In genomic region chr1:158192841-158193551, GRCm38 (mm10) we compare ENCODE assay signal across 10 mouse cellular contexts.
DNase-seq lines count a peak whose midpoint lies in the region; ATAC-seq and TF ChIP-seq lines count a peak whose summit lies in the region.
"Had no signal": no experiment of that assay in that cellular context is flagged by ENCODE, and none has a peak within 500 bp of the region (broad histone marks: within the 10 kb centered on the region; RNA-seq: fewer than 3 reads in every experiment).

No protein-coding gene starts in this region.

- TF ChIP-seq POLR2A in heart, adult 2 months (IDR thresholded peaks at IDR 0.05; ENCODE audit: insufficient read depth, low read depth, low read length), result no peak

- TF ChIP-seq CTCF in heart, adult 2 months (IDR thresholded peaks at IDR 0.05), result no peak
- TF ChIP-seq CTCF in stomach, postnatal 0 days (IDR thresholded peaks at IDR 0.05; ENCODE audit: low read depth), result no peak

- DNase-seq in left cerebral cortex, adult 11 months (ENCODE audit: low spot score), result peak; percentile 44
- no peak for DNase-seq in left cerebral cortex, postnatal 10 days (ENCODE audit: extremely low spot score in 1 of 2, low spot score in 2 of 2)
- peak; percentile 61 to 72 for DNase-seq in left cerebral cortex, adult 9 months (ENCODE audit: low spot score in 2 of 2)
- DNase-seq in right cerebral cortex, postnatal 10 days (ENCODE audit: low spot score in 2 of 2), result peak; percentile 33 to 58
- no peak for DNase-seq in heart, adult 2 months
- no peak for DNase-seq in stomach, postnatal 0 days (ENCODE audit: low spot score)

- H3K9me3 ChIP-seq in stomach, postnatal 0 days (ENCODE audit: control insufficient read depth, low read length), result no peaks in the 10 kb centered on the region
- H3K9me3 ChIP-seq: hindbrain, embryonic 12.5 days; limb, embryonic 15.5 days had no signal

- H3K27ac ChIP-seq in heart, adult 2 months, result no peak overlapping the region
- H3K27ac ChIP-seq in stomach, postnatal 0 days (replicated peaks), result no peak overlapping the region
- H3K27ac ChIP-seq: hindbrain, embryonic 12.5 days; limb, embryonic 15.5 days had no signal

- no peak overlapping the region for H3K9ac ChIP-seq in heart, adult 2 months (ENCODE audit: low read depth, low read length)
- no peak overlapping the region for H3K9ac ChIP-seq in stomach, postnatal 0 days (ENCODE audit: low read length)
- H3K9ac ChIP-seq: hindbrain, embryonic 12.5 days; limb, embryonic 15.5 days had no signal

- intact Hi-C loops in left cerebral cortex, postnatal 10 days (cut with DNase I), result no loop called here
- intact Hi-C loops in heart, adult 2 months (cut with DNase I), result no loop called here

- no peaks in the 10 kb centered on the region for H3K4me1 ChIP-seq in heart, adult 2 months (ENCODE audit: control insufficient read depth, insufficient read depth, low read length)
- no peaks in the 10 kb centered on the region for H3K4me1 ChIP-seq in stomach, postnatal 0 days (replicated peaks; ENCODE audit: control insufficient read depth, insufficient read depth)

- H3K27me3 ChIP-seq in heart, adult 2 months (ENCODE audit: control insufficient read depth, insufficient read depth, low read length), result no peaks in the 10 kb centered on the region
- no peaks in the 10 kb centered on the region for H3K27me3 ChIP-seq in stomach, postnatal 0 days (ENCODE audit: control insufficient read depth, insufficient read depth, low read length)
- H3K27me3 ChIP-seq: hindbrain, embryonic 12.5 days; limb, embryonic 15.5 days had no signal

- 64% methylated on average over 12 of the region's 12 CpGs for WGBS in heart, adult 2 months
- 51% methylated on average over 12 of the region's 12 CpGs for WGBS in stomach, postnatal 0 days

- H3K79me2 ChIP-seq in heart, adult 2 months (replicated peaks; ENCODE audit: control insufficient read depth, insufficient read depth, low read length), result no peaks in the 10 kb centered on the region

- TF ChIP-seq EP300 in heart, adult 2 months (IDR thresholded peaks at IDR 0.05; ENCODE audit: insufficient read depth, low read depth, low read length), result no peak
- TF ChIP-seq EP300 in stomach, postnatal 0 days (optimal IDR thresholded peaks at IDR 0.05), result no peak

- ATAC-seq in frontal cortex, adult (ENCODE audit: low TSS enrichment), result peak; percentile 94
- no peak for ATAC-seq in stomach, postnatal 0 days (ENCODE audit: low FRiP score, low TSS enrichment)
- no peak for ATAC-seq in megakaryocyte, adult 5-6 weeks (ENCODE audit: poor library complexity, severe bottlenecking)

- no peaks in the 10 kb centered on the region for H3K36me3 ChIP-seq in heart, adult 2 months (ENCODE audit: control insufficient read depth, insufficient read depth, low read length)
- no peaks in the 10 kb centered on the region for H3K36me3 ChIP-seq in stomach, postnatal 0 days (ENCODE audit: control insufficient read depth, insufficient read depth, low read length)
- H3K36me3 ChIP-seq: hindbrain, embryonic 12.5 days; limb, embryonic 15.5 days had no signal

- H3K4me3 ChIP-seq in heart, adult 2 months, result no peak overlapping the region
- H3K4me3 ChIP-seq in stomach, postnatal 0 days (ENCODE audit: low read depth, low read length), result no peak overlapping the region
- H3K4me3 ChIP-seq: hindbrain, embryonic 12.5 days; limb, embryonic 15.5 days had no signal

- no peak overlapping the region for H3K4me2 ChIP-seq in stomach, postnatal 0 days (replicated peaks; ENCODE audit: low read depth)
- H3K4me2 ChIP-seq: hindbrain, embryonic 12.5 days; limb, embryonic 15.5 days had no signal

Comparison
In these comparisons a context has a peak if more than half of its experiments do, and no peak if none do; other contexts are left out.
1. DNase-seq: peak in left cerebral cortex, adult 11 months (single experiment), left cerebral cortex, adult 9 months (2 of 2) and right cerebral cortex, postnatal 10 days (2 of 2); none in left cerebral cortex, postnatal 10 days (0 of 2), heart, adult 2 months (0 of 2) and stomach, postnatal 0 days (single experiment).